Mouse (Mus musculus): Measurements from ENCODE around the gene Prepl.

Prepl gene

GRCm38 (mm10) chr17:85023247-85024167 lies 66.5 kb downstream of the Prepl start:
- in situ Hi-C loops (cut with MboI, MseI), result no loop called here

DNA sequence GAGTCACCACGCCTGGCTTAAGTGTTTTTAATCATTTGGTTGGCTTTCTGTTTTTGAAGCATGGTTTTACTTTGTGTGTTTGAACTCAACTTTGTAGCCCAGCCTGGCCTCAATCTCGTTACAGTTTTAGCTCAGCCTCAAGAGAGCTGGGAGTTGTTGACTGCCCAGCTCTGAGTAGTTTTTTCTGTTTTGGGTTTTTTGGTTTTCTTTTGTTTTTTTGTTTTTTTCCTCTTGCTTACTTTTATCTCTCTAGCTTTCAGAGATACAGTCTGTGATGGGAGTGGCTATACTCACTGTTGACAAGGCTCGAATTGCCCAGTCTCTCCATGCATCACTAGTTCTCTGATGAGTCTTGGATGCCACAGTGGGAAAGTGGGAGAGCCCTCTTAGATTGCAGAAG lies 69.7 kb downstream of the Prepl start:
- in situ Hi-C loops (cut with MboI, MseI), result no loop called here

- in situ Hi-C loops (cut with MboI, MseI), result no loop called here
These were observed 71.2 kb downstream of the Prepl start for GRCm38 (mm10) chr17:85018794-85019193.

DNA sequence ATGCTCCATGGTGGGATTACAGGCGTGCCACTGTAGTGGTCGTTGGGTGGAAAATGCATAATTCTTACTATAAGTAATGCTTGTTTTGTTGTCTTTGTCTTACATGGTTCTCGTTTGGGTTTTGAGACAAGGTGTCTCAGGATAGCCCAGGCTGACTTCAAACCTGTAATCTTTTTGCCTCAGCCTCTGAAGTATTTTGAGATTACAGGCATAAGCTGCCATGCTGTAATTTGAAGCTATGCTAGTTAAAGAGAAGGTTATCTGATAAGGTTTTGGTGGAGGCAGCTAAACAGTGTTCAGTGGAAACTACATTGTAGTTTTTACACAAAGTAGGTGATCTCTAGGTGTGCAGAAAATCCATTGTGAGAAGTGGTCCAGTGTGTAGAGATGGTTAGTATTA lies 71.7 kb downstream of the Prepl start:
- in situ Hi-C loops (cut with MboI, MseI), result no loop called here

GRCm38 (mm10) chr17:85014632-85015031 lies 75.4 kb downstream of the Prepl start:
- in situ Hi-C loops (cut with MboI, MseI), result no loop called here

DNA sequence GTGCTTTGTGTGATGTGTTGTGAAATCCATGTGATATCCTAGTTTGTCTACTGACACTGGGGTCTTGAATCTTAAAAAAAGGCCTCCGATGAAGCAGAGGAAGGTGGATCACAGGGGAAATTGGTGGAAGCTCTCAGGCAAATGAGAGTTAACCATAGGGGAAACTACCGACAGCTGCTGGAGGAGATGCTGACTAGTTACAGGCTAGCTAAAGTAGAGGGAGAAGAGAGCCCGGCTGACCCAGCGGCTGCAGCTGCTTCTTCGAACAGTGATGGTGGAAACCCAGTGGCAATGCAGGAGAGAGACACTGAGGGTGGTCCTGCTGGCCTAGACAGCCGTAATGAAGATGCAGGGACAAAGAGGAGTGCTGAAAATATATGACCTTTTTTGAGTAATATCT lies 76.6 kb downstream of the Prepl start:
- in situ Hi-C loops (cut with MboI, MseI), result no loop called here
